Mouse (Mus musculus): Measurements from ENCODE around the gene Gm36864. TPM values are rescaled to one million over a fixed set of nuclear protein-coding genes. Genes with fewer than 3 reads are reported as not detected.
A peak's percentile ranks its signal among the peaks of the same experiment; 100 is the strongest.

The Gm36864 gene
- total and polyA plus RNA-seq, 3 experiments = 0.16 TPM; not detected in 2

DNA sequence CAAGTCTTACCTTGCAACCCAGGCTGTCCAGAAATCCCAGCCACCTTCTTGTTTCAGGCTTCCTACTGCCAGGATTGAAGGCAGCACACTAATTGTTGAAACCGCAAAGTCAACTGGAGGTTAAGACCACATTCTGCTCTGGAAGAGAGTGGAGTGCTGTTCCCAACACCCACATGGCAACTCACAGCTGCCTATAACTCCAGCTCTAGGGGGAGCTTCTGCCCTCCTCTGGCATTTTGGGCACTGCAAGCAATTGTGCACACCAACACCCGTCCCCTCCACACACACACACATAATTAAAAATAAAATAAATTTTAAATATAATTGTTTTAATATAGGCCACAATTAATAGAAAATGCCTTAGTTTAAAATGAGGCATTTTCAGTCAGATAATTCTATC is 5.2 kb downstream of the Gm36864 start:
- H3K9ac ChIP-seq (ENCODE audit: insufficient read depth, low read depth) = no peak overlapping the region
- H3K79me2 ChIP-seq (replicated peaks; ENCODE audit: control insufficient read depth, extremely low read depth, insufficient read depth, poor library complexity, severe bottlenecking) = 0 out of 2 replicates have a peak, but pooled peaks cover 4% of the 10 kb centered on the region
- no peak overlapping the region for H3K4me2 ChIP-seq (ENCODE audit: insufficient read depth, low read depth, poor library complexity, severe bottlenecking)
- peaks cover 5 to 13% of the 10 kb centered on the region in 2 experiments for H3K4me1 ChIP-seq (ENCODE audit: control insufficient read depth in 1 of 2, insufficient read depth in 2 of 2)
- no peak overlapping the region for H3K27ac ChIP-seq (ENCODE audit: insufficient read depth, low read depth)
- no peaks in the 10 kb centered on the region for H3K36me3 ChIP-seq (replicated peaks in 1 of 2; ENCODE audit: control insufficient read depth in 1 of 2, insufficient read depth in 1 of 2, low read length in 1 of 2)
- H3K27me3 ChIP-seq (replicated peaks) = peaks cover 6% of the 10 kb centered on the region
- dilution Hi-C loops (cut with MboI; ENCODE audit: extremely low pct_ligation_motif_present, extremely low pct_unique_long_range_greater_than_20kb, low sequenced_read_pairs) = no loop called here
- no peaks in the 10 kb centered on the region for H3K9me3 ChIP-seq (replicated peaks; ENCODE audit: low read length)
- no peak for DNase-seq (ENCODE audit: extremely low read depth)
- in situ Hi-C loops (cut with MboI; ENCODE audit: low pct_ligation_motif_present, low pct_unique_long_range_greater_than_20kb, low sequenced_read_pairs) = no loop called here
- TF ChIP-seq RAD21 (IDR thresholded peaks at IDR 0.05; ENCODE audit: low read depth, low read length) = peak; percentile 0; the same call in 1 of the 2 replicates
- TF ChIP-seq NELFE (IDR thresholded peaks at IDR 0.05; ENCODE audit: low read depth, low read length) = no peak
- TF ChIP-seq JUN (IDR thresholded peaks at IDR 0.05; ENCODE audit: insufficient read depth, low read depth, low read length) = no peak
- TF ChIP-seq CTCF (conservative IDR thresholded peaks at IDR 0.05 in 1 of 2, IDR thresholded peaks at IDR 0.05 in 1 of 2; ENCODE audit: low read depth in 2 of 2, low read length in 2 of 2) = peak in 1 of 2 experiments; percentile 31; a peak in 1 of 4 replicates
- no peak for TF ChIP-seq MAX (IDR thresholded peaks at IDR 0.05; ENCODE audit: low read length)
- no peak for TF ChIP-seq UBTF (IDR thresholded peaks at IDR 0.05; ENCODE audit: low read depth, low read length)
- no peak for TF ChIP-seq TBP (conservative IDR thresholded peaks at IDR 0.05; ENCODE audit: low read depth, low read length)
- no peak for TF ChIP-seq MYC (IDR thresholded peaks at IDR 0.05; ENCODE audit: low read depth, low read length)
- TF ChIP-seq GABPA (IDR thresholded peaks at IDR 0.05; ENCODE audit: insufficient replicate concordance, low read depth, low read length) = no peak
- no peak for TF ChIP-seq POLR2A (IDR thresholded peaks at IDR 0.05; ENCODE audit: low read depth, low read length)
- peak; percentile 5; the same call in 1 of the 2 replicates for TF ChIP-seq SMC3 (IDR thresholded peaks at IDR 0.05; ENCODE audit: low read depth, low read length)
- no peak overlapping the region for H3K4me3 ChIP-seq (replicated peaks in 1 of 3; ENCODE audit: low read depth in 2 of 3, low read length in 2 of 3, poor library complexity in 1 of 3)

DNA sequence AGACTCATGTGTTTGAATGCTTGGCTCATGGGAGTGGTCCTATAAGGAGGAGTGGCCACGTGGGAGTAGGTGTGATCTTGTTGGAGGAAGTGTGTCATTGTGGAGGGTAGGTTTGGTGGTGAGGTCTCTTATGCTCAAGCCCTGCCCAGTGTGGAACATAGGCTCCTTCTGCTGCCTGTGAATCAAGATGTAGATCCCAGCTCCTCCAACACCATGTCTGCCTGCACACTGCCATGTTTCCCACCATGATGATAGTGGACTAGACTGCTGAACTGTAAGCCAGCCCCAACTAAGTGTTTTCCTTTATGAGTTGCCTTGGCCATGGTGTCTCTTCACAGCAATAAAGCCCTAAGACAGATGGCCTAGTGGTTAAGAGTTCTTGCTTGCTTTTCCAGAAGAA is 8.1 kb downstream of the Gm36864 start:
- H3K79me2 ChIP-seq (replicated peaks; ENCODE audit: control insufficient read depth, extremely low read depth, insufficient read depth, poor library complexity, severe bottlenecking) = peaks cover 18% of the 10 kb centered on the region
- in situ Hi-C loops (cut with MboI; ENCODE audit: low pct_ligation_motif_present, low pct_unique_long_range_greater_than_20kb, low sequenced_read_pairs) = no loop called here
- peaks cover 5 to 26% of the 10 kb centered on the region in 2 experiments for H3K4me1 ChIP-seq (ENCODE audit: control insufficient read depth in 1 of 2, insufficient read depth in 2 of 2)
- H3K9me3 ChIP-seq (replicated peaks; ENCODE audit: low read length) = no peaks in the 10 kb centered on the region
- no peak overlapping the region for H3K27ac ChIP-seq (ENCODE audit: insufficient read depth, low read depth)
- H3K4me3 ChIP-seq (replicated peaks in 1 of 3; ENCODE audit: low read depth in 2 of 3, low read length in 2 of 3, poor library complexity in 1 of 3) = no peak overlapping the region
- no peak for DNase-seq (ENCODE audit: extremely low read depth)
- no peak overlapping the region for H3K9ac ChIP-seq (ENCODE audit: insufficient read depth, low read depth)
- H3K4me2 ChIP-seq (ENCODE audit: insufficient read depth, low read depth, poor library complexity, severe bottlenecking) = no peak overlapping the region
- dilution Hi-C loops (cut with MboI; ENCODE audit: extremely low pct_ligation_motif_present, extremely low pct_unique_long_range_greater_than_20kb, low sequenced_read_pairs) = no loop called here
- peaks cover 2% of the 10 kb centered on the region for H3K27me3 ChIP-seq (replicated peaks)
- peaks cover 6 to 12% of the 10 kb centered on the region in 2 experiments for H3K36me3 ChIP-seq (replicated peaks in 1 of 2; ENCODE audit: control insufficient read depth in 1 of 2, insufficient read depth in 1 of 2, low read length in 1 of 2)
- TF ChIP-seq ELF1 (IDR thresholded peaks at IDR 0.05; ENCODE audit: low read depth, low read length) = no peak
- no peak for TF ChIP-seq BHLHE40 (IDR thresholded peaks at IDR 0.05; ENCODE audit: low read depth, low read length)
- no peak for TF ChIP-seq CHD2 (IDR thresholded peaks at IDR 0.05; ENCODE audit: low read length)
- no peak for TF ChIP-seq TCF12 (IDR thresholded peaks at IDR 0.05; ENCODE audit: low read depth, low read length)
- no peak for TF ChIP-seq POLR2AphosphoS2 (IDR thresholded peaks at IDR 0.05; ENCODE audit: low read depth, low read length)
